Mouse (Mus musculus) CD4-positive, CD25-positive, alpha-beta regulatory T cell, adult 2 months (primary cell): ENCODE measurements around the gene Ccdc57.
"Not testable (repeated sequence)": the region's sequence is repeated elsewhere in the genome, so short reads cannot be mapped to it uniquely, and the experiment has no call there.

Experiments used
- DNase-seq: peaks from one replicate; pipeline ENCODE4 v3.0.0-alpha.2; 2012; ENCODE audit warnings: low read depth, low spot score

Gene Ccdc57

GRCm38 (mm10) chr11:120852083-120852935 lies 80.4 kb downstream of the Ccdc57 start:
- peak; percentile 40 for DNase-seq

- no peak for DNase-seq
Measured at GRCm38 (mm10) chr11:120851582-120851981, 81.1 kb downstream of the Ccdc57 start.

DNA sequence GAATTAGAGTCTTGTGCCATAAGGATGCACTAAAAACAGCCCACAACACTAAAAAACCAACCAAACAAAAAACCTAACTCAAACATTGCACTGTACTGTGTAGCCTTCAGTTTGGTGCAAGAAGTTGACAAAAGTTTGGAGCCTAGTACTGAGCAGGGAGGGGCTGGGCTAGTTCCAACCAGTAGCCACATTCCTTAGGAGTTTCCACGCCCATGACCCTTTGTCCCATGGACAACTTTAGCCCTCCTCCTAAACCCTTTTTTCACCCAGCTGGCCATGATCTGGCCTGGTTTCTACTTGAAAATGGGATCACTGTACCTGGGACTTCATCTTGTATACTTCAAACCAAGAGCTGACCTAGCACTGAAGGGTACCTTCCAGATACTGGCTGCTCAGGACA lies 81.5 kb downstream of the Ccdc57 start:
- DNase-seq, result no peak

- DNase-seq, result peak; percentile 53
Measured at GRCm38 (mm10) chr11:120850331-120851030, 82.2 kb downstream of the Ccdc57 start.

DNA sequence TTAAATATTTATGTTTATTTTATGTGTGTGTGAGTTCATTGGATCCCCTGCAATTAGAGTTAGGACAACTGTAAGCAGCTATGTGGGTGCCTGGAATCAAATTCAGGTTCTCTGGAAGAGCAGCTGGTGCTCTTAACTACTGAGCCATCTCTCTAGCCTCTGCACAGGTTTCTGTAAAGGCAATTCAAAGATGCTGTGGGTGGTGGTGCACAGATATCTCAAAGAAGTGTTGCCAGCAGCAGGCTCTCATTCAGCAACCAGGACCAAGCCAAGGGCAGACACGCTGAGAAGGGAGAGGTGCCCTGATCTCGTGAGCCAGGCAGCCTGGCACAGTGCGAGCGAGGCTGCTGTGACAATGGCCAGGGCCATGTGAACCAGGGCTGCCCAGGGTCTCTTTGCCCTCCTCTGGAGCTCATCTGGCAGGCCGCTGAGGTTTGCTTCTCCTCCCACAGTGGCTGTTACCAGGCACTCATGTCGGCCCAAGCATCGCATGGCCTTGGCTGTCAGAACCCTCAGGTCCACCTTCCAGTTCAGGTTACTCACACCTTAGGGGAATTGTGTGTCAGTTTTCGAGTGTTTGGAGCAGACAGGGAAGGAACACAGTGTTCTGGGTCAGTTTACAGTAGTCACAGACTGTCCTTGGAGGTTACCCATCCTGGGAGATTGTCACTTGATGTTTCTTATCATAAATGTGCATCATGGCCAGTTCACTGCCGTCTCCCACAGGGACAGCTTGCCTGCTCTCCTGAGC lies 85.8 kb downstream of the Ccdc57 start:
- DNase-seq, result no peak

DNA sequence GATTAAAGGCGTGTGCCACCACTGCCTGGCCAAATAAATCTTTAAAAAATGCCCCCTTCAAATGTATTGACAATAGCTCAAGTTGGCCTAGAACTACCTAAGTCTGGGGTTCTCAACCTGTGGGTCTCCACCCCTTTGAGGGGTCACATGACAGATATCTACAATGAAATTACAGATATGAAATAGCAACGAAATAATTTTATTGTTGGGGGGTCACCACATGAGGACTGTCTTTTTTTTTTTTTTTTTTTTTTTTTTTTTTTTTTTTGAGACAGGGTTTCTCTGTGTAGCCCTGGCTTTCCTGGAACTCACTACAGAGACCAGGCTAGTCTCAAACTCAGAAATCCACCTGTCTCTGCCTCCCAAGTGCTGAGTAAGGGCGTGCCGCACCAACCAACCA lies 88.3 kb downstream of the Ccdc57 start:
- no peak for DNase-seq

DNA sequence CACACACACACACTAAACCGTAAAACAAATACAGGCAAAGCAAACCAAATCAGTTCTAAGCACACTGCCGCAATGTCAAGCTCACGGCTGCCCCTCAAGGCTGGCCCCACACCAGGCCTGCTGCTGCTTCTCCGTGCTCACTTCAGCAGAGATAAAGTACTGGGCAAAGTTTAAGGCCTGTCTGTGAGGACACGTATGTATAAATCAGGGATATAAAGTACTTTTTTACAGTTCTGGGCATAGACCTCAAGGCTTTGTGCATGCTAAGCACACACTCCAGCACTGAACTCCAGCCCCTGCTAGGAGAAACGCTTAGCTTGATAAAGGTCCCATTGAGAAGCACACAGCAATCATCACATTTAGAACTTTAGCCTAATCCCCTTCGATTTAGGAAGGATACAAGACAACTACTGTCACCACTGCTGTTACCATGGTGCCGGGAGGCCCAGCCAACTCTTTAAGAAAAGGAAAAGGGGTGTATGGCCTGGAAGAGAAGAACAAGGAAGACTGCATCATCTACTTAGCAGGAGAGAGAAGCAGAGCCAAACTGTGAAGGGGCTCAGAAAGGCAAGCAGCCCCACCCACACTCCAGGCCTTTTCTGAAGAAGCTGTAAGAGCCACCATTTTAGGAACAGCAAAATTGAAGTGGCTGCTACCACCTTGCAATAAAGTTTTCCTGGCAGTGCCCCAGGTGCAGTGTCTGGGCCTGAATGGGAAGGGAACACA lies 99.0 kb downstream of the Ccdc57 start:
- DNase-seq, result no peak

DNA sequence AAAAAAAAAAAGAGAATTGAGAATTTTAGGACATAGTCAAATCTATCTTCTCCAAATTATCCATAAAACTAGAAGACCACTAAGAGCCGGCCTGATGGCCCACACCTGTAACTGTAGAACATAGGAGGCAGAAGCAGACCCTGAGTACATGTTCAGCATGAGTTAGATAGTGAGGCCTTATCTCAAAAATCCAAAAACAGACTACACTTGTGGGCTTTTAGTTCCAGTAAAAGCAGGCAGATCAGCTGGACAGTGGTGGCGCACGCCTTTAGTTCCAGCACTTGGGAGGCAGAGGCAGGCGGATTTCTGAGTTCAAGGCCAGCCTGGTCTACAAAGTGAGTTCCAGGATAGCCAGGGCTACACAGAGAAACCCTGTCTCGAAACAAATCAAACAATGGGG lies 99.7 kb downstream of the Ccdc57 start:
- DNase-seq, result not testable (repeated sequence)

DNA sequence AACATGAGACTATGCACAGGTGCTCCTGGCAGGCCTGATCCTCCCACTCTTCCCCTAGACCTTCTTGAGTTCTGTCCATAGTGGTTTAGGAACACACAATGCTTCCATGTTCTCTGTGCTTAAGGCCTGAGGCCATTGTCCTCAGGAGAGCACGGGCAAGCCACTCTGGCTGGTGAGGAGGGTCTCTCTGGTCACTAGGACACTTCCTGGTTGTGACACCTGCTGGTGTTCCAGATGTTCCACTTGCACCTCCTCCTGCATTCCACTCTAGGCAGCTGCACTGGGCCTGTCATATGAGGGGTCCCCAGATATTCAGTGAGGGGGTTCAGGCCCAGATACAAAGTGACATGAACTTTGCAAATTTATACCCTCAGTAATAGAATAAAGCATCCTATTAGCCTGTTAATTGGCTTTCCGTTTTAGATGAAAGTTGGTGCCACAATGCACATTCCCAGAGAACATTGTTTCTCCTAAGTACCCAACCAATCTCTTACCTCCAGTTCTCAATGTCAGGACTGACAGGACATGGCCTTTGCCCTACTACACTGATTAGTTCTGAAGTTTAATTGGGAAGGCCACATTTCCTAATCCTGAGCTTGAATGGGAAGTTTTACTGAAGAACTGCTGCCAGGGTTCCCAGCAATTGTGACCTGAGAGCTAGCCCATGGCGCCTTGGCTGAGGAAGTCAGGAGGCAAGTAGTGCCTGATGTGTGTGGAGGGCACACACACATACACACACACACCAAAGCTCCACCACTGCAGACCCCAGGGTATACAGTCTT lies 100.8 kb downstream of the Ccdc57 start:
- DNase-seq, result no peak

DNA sequence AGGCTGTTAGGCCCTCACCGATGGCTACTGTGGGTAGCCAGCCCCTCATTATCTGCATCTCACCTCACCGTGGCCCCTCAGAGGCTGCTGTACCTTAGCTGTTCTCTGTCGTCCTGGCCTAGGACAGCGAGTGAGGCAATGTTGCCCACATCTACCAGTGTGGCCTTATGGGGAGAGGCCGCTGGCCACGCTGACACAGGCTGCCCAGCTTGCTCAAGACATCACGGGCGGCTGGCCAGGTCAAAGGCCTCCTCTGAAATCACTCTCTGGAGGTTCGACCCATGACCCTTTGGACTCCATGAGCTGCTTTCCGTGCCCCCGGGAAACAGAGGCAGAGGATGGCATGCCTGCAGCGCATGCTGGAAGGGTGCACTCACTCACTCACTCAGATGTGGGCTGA lies 102.0 kb downstream of the Ccdc57 start:
- no peak for DNase-seq

- DNase-seq, result no peak
Measured at GRCm38 (mm10) chr11:120829757-120830532, 102.7 kb downstream of the Ccdc57 start.

- no peak for DNase-seq
Measured at GRCm38 (mm10) chr11:120828416-120828815, 104.3 kb downstream of the Ccdc57 start.

DNA sequence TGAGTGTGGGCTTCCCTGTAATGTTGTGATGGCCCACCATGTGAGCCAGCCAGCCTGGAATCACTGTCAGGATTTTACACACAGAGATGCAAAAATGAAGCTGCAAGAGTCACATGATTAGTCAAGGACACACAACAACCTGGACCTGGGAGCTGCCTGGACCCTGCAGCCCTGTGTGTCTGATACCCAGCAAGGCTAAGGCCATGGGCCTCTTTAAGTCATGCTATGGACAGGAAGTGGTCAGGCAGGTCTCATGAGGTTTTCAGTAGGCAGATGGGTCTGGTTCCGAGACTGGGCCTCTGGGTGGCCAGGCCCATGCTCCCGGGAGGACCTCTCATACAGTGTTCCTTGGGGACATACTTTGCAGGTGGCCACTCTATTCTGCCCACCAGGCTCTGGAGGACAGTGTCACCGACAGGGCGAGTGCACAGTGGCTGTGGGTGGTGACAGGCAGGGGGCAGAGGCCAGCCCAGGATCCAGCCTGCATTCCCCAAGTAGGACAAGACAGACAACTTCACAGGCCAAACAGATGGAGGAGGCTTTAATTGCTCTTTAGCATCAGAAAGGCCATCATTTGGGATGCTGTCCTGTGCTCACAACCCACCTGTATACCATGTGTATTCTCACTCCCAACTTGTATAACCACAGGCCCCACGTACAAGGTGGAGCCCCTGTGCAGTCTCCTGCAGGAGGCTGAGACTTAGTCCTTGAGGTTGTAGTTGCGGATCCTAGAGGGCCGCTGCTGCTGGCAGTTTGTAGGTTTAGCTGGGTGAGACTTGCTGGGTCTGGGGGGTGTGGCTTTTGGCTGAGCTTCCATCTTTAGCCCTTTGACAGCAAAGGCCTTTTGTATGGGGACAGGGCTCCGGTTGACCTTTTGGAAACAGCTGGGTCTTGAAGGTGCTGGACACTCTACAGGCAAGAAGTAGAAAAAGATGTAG lies 106.4 kb downstream of the Ccdc57 start:
- no peak for DNase-seq

- DNase-seq, result peak; percentile 40
Measured at GRCm38 (mm10) chr11:120825289-120825863, 107.3 kb downstream of the Ccdc57 start.

DNA sequence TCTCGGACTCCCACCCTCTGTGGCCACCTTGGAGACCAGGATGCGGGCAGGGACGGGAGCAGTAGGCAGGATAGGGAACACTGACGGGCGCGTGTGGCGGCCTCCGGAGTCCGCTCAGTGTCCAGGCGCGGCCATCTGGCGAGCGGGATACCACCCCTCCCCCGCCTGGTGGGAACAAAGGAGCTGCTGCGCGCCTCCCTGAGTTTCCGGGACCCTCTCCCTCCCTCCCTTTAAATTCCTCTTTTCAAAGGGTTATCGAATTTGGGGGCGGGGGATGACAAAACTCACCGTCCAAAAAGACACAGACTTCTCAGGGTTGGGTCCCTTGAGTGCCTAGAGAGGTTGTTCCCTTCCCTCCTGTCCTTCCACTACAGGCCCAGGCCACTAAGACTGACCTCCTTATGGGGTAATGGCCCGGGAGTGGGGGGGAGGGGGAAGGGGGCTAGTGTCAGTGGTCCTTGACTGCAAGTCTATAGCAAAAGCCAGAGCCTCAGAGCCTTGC lies 107.8 kb downstream of the Ccdc57 start:
- DNase-seq, result no peak

DNA sequence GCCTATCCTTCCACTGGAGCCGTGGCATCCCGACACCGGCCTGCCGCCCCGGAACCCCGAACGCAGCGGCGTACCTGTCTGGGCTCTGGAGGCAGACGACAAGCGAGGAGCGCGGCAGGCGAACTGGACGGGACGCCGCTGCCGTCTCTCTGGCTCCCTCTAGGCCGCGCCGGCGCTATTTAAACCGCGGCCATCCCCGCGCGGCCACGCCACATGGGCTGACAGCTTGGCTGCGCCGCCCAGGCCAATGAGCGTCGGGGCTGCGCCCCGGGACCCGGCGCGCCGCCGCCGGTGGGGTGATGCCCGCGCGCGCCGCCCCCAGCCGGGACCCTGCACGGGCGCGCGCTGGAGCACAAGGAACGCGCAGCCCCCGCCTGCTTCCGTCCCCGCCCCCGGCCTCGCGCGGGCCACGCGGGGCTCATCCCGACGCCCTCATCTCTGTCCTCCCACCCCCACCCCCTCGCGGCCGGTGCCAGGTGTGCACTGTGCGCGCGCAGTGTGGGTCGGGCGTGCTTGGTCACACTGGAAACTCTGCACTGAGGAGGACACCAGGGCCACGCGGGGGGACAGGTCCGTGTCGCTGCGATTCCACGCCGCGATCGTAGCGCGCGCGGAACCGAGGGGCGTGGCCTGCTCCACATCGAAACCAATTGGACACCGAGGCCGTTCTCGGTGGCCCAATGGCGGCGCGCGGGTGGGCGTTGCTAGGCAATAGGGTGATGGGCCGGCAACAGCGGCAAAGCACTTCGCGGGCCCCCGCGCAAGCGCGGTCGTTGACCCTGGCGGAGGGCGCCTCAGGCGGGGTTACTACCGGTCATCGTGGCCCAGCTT lies 108.5 kb downstream of the Ccdc57 start, which contains the start of gene Fasn:
Gene Fasn, minus strand, starts transcription at position 592 of the 831 bp plus-strand sequence.
- DNase-seq, result peak; percentile 97

GRCm38 (mm10) chr11:120823551-120823947 lies 109.1 kb downstream of the Ccdc57 start:
- DNase-seq, result no peak
